Mouse (Mus musculus) B cell, adult 2 months (primary cell): ENCODE measurements around the gene Thra.
"Not testable (repeated sequence)": the region's sequence is repeated elsewhere in the genome, so short reads cannot be mapped to it uniquely, and the experiment has no call there.

Experiments
- DNase-seq, 2 experiments: peaks; one replicate each; pipeline ENCODE4 v3.0.0; 2022

The Thra gene

DNA sequence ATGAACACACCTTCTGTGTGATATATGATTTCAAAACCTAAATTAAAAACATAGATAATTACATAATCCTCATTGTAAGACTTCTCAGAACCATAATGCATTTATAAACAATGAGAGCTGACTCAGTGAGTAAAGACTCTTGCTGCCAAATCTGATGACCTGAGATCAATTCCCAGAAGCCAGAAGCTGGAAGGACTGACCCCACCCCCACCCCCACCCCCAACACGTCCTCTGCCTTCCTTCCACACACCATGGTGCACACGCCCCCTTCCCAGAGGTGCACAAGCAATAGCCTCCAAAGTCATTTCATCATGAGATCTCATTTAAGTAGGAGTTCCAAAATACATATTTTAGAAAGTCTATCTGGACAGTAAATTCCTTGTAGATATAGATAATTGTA, 19.7 kb upstream of the Thra start:
- no peak for DNase-seq

DNA sequence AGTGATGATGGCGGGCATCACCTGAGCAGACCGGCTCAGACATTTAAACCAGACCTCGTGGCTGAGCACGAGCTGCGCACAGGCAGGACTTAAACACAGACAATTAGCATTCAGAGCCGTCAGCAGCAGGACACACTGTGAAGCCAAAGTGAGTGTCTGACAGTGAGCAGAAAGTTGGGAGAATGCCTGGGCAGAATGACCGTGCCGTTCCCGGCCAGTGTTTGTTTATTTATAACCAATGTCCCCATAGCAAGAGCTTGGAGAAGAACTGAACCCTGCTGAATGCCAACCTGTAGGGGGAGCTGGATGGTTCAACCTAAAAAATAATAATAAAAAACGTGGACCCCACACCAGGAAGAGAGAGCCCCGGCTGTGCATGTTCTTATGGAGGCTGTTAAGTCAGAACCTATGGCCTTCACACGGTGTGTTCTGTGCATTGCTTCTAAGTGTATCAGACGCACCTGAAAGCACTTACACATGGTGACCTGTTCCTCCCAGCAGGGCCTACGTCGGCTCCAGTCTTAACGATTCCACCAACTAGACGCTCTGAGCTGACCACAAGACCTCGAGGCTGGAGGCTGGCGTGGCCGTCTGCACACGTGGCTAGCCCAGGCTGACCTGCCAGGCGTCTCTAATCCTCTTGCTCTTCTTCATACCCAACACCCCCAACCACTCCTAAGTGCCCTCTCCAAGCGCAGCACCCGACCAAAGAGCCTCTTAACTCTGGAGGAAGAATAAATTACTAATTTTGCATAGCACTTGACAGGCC, 18.8 kb upstream of the Thra start:
- DNase-seq = no peak

DNA sequence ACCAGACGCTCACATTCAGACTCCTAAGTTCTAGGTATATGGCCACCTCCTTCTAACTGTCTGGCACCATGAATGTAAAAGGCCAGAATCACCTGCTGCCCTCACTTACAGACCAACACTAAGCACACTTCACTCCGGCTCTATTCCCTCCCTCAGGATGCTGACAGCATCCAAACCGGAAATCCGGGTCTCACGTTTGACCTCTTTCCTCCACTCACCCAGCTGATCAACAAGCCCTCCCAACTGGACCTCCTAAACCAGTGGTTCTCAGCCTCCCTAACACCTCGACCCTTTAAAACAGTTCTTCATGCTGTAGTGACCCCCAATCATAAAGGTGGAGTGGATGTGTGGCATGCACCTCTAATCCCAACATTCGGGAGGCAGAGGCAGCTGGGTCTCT, 17.3 kb upstream of the Thra start:
- no peak for DNase-seq

DNA sequence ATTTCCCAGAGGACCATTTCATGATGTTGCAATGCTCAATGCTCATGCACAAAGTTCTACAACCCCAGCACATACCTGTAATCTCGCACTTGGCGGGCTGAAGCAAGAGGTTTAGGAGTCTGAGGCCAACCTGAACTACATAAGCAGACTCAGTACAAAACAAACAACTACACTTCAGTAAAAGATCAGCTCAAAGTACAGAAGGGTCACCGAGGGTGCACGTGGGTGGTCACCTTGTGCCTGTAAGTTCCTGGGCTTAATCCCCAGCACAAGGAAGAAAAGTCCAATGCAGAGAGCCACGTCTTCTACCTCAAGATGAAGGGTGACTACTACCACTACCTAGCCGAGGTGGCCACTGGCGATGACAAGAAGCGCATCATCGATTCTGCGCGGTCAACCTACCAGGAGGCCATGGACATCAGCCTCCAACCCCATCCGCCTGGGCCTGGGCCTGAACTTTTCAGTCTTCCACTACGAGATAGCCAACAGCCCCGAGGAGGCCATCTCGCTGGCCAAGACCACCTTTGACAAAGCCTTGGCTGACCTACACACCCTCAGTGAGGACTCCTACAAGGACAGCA, 14.4 kb upstream of the Thra start:
- no peak for DNase-seq

DNA sequence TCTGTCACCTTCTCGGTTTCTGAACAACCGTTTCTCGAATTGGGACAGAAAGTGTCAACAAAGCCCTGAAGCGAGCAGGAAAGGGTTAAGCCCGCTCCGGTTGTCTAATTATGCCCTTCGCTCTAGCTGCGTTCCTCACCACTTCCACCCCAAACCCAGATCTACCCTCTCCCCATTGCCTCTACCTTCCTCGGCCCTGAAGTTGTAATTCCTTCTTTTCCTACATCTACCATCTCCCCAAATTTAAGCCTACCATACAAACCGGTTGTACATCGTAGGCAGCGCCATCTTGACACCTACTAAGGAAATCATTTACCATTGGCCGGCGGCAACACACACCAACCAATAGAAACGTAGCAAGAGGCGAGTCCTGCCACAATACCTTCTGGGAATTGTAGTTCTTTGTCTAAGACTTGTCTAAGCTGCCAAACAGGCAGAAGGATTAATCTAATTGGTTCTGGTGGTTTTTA, 11.3 kb upstream of the Thra start, which contains the start of gene Med24:
Gene Med24, minus strand, starts transcription at position 317 of the 470 bp plus-strand sequence.
- peak; percentile 80 to 83 for DNase-seq

DNA sequence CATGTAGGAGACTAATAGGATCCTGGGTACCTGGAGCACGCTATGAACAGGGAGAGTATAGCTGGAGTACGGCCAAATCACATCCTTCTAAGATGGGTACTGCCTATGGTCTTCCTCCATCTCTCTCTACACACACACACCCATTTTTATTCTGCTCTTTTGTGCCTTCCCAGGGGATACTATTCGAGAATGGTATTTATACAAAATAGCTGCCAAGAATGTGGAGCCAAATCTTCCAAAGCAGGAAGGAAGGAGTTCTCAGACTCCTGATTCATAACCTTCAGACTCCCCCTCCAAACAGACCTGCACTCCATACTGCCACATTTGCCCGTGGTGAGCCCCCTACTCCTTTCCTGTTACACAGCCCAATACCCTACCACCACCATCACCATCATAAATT, 9.7 kb upstream of the Thra start:
- no peak for DNase-seq

DNA sequence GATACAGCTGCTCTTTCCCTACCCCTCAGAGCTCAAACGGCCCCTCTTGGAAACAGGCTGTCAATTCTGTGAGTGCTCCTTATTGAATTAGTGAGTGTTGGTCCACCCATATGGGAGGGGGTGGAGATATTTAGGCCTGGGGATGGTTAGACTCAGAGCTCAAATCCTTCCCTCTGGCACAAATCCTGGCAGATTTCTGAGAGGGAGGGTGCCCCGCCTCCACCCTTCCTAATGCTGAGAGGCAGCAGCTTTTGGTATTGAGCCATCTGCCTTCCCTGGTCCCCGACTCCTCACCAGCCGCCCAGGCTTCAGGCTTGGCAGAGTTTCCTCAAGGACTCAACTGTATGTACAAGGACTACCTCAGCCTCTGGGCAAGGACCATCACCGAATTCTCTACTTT, 9.3 kb upstream of the Thra start:
- no peak for DNase-seq

DNA sequence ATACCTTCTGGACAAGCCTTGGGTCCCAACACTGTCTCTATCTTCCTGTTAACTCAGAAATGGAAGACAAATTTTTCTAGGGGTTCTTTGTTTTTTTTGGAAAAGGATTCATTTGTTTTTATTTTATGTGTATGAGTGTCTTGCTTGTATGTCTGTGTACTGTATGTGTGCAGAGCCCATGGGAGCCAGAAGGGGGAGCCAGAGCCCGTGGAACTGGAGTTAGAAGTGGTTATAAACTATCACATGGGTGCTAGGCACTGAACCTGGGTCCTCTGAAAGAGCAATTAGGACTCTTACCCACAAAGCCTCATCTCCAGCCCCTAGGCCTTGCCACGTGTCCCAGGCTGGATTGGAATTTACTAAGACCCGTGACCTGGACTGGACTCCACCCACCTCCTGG, 6.4 kb upstream of the Thra start:
- peak; percentile 35 to 36 for DNase-seq

DNA sequence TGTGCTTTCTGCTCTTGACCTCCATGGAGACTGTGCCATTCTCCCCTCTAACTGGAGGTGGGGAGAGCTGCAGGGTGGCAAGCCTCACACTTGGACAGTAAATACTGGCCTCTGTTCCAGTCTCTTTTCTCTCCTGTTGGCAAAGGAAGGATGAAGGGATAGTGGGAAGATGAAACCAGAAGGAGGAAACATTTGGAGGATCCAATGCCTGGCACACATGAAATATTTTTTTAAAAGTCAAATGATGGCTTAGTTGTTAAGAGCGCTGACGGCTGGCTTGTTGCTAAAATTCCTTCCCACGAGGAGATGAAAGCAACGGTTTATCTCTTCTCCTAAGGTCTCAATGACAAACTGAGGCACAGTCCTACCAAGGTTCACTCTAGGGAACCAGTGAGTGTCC, 5.3 kb upstream of the Thra start:
- no peak for DNase-seq

DNA sequence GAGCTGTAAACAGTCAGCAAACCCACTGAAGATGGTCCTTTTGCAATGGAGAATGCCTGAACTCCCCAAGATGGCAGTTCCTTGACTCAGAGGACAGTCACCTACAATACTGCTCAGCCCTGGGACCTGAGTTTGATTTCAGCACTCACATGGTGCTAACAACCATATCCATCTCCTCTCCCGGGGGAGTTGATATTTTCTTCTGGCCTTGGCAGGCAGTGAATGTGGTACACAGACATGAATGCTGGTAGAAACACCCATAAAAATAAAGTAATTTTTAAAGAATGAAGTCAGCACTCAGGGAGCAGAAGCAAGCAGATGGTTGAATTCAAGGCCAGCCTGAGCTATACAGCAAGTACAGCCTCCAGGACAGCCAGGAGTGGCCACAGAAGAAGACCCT, 4.3 kb upstream of the Thra start:
- DNase-seq = no peak

DNA sequence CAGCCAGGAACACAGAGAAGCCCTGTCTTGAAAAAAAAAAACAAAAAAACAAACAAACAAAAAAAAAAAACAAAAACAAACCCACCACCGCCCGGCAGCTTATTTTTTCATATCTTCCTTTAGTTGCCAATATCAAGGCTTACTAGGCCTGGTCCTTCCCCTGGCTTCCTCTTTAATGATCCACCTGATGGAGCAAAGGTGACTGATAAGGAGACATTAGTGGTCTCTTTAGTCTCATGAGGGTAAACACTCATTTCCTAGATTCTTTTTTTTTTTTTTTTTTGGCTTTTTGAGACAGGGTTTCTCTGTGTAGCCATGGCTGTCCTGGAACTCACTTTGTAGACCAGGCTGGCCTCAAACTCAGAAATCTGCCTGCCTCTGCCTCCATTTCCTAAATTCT, 3.2 kb upstream of the Thra start:
- not testable (repeated sequence) for DNase-seq

DNA sequence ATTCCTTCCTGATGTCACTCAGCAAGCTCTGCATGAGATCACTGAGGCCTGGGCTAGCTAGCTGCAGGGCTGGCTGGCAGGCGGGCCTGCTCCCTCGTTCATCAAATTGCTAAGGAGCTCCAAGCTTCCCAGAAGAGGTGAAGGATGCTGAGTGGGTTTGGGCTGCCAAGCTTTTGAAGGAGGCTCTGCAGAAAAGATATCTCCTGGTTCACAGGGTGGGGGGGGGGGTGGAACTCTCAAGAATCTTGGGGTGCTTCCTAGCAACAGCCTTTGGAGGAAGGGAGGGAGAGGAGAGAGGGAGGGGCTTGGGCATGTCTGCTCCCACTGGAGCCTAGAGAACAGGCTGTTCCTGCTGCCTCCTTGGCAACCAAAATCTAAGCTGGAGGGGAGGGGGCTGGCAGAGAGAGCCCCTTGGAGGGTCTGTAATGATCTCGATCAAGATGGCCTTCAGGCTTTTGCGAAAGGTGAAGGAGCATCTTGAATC, 2.0 kb upstream of the Thra start:
- no peak for DNase-seq

DNA sequence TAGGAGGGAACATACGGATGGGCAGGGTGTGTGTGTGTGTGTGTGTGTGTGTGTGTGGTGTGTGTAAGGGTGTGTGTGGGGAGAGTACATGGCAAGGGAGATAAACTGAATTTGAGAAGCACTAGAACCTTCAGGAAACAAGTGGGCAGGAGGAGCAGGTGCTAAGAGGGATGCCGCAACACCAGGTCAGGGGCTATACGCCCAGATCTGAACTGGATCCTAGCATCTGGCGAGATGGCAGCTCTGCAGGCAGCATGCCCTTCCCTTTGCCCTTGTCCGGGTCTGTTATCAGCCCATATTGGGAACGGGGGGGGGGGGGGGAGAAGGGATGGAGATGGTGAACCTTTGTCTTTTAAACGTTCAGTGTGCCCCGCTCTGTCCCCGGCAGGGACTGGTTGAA, 1.5 kb upstream of the Thra start:
- DNase-seq = no peak

DNA sequence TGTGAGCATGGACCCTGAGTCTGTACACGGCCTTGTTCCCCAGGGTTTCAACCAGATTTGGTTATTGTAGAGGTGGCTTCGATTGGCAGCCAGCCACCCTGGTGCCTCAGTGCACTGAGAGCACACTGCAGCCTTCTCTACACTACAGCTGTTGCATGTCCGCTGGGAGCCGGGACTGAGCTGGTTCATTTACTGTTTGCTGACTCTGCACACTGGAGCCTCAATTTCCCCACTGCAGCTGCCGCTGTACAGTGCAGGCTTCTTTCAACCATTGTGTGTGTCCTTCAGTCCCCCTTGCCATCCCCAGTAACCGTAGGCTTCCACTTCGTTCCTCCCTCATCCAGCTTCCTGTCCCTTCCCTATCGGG, 429 bp upstream of the Thra start:
- no peak for DNase-seq

DNA sequence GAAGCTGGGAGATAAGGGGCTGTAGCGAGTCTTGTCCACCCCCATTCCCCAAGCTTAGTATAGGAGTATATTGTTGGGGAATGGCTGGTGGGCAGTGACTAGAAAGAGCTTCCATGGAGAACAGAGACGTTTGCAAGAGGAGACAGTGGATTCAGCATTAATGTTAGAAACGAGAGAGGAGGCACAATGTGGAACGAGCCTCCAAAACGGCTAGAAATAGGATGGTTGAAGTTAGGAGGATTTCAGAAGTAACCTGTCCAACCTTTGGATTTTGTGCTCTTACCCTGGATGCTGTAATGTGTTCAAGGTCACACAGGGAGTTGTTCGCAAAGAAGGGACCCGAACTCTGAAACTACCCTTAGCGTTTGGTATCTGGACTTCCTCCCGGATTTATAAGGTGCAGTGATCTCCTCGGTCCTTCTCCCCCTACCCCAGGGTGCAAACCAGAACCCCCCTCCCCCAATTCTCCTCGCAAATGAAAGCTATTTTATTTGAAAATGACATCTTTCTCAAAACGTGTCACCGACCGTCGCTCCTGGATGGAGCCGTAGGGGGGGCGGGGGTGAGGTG, 698 bp downstream of the Thra start:
- DNase-seq = peak in 1 of 2 experiments; percentile 12

DNA sequence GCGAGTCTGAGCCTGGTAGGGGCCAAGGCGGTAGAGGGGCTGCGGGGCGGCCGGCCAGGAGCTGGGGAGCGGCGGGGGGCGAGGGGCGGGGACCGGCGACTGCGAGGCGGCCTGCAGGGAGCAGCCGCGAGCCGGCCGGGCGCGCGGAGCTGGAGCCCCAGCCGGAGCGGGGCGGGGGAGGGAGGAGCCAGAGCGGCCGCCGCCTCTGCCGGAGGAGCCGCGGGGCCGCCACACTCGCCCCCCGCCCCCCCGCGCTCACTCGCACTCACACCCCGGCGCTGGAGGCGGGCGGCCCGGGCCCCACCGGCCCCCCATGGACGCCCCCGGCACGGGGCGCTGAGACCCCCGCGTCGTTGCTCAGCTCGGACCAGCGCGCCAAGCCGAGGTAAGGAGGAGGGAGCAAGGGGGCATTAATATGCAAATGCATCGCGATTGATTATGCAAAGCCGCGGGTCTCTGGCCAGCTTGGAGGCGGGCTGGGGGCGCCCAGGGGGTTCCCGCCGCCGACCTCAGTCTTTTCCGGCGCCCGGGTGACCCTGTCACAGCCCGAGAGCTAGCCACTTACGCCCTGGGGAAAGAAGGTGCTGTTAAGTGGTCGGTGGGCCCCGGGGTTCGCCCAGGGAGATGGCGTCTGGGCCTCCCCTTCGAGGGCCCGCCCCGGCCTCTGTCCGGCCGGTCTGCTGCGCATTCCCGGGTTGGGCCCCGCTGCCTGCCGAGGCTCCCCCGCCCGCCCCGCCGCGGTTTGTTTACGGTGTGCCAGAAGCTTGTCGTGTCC, 1.4 kb downstream of the Thra start:
- peak; percentile 80 to 83 for DNase-seq

DNA sequence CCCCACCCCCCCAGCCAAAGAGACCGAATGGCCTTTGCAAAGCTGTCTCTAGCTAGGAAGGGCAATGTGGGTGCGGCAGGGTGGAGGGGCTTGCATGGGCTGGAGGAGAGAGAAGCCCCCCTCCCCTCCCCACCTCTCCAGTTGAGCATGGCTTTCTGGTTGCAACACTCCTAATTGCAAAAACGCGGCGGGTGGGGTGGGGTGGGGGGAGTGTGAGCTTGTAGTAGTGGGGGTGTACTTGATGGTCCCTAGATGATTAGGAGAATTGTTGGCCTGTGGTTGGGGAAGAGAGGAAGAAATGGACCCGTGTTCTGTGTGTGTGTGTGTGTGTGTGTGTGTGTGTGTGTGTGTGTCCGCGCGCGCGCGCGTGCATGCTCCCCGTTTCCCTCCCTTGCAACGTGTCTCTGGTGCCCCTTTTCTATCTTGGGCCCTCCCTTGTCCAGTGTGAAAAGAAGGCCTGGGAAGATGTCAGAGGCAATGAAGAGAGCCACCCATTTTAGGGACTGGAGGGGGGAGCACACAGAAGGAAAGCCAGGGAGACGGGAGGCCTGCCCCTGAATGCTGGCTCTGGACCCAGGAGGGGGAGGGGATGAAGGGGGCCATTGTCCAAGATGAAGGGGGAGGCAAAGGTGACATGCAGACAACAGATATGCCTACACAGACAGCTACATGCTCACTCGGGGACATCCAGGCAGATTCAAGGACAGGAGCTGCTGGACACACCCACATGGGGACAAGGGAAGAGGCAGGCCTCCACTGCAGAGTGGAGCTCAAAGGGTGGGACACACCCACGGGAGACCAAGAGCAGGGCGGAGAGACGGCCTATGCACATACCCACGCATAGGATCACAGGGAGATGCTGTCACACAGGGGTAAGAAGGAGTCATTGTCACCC, 2.2 kb downstream of the Thra start:
- DNase-seq = peak in 1 of 2 experiments; percentile 15

DNA sequence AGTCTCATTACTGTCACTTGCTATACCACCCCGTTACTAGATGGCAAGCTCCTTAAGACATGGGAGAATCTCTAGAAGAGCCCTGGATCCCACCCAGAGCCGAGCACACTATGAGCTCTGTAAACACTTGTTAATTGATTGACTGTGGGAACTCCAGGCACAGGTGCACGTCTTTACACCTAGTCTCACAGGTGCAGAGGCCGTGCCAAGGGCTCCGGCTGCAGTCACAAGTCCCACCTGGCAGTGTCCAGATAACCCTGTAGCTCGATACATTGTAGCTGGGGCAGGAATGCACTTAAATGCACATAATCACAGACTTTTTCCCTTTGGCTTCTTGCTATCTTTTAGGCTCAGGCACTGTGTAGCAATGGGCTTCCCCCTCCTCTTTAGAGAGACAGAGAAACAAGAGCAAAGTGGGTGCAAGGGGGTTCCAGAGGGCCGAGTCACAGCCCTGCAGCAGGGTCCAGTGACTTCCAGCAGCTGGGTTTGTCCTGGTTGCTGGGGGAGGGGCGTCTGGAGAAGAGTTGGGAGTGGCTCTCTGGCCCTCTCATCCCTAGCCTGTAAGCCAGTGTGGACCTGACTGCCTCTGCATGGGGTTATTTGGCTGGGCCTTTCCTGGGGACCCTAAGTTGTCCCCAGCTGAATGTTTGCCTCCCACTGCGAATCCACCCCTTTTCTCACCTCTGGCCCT, 3.4 kb downstream of the Thra start:
- DNase-seq = no peak

DNA sequence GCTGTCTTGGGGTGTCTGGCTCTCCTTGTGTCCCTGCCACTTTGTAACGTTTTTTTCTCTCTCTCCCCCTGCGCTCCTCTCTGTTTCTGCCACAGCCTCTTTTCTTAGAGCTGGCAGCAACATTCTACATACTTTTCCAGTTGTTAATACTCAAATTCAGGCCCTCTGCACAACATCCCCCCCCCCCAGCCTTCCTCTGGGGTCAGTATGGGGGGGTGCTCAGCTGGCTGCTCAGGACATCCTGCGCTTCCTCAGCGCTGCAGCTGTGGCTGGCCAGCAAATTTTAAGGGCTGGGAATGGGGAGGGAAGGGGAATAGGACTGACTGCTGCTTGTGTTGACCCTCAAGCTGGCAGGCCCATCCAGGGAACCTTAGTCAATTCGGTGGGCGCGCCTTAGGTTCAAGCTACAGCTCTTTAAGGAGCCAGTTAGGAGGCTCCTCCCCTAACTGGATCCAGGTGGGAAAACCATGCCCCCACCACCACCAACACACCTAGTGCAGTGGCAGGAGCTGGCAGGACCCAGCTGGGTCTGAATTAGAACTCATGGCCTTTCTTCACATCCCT, 4.1 kb downstream of the Thra start:
- DNase-seq = no peak

DNA sequence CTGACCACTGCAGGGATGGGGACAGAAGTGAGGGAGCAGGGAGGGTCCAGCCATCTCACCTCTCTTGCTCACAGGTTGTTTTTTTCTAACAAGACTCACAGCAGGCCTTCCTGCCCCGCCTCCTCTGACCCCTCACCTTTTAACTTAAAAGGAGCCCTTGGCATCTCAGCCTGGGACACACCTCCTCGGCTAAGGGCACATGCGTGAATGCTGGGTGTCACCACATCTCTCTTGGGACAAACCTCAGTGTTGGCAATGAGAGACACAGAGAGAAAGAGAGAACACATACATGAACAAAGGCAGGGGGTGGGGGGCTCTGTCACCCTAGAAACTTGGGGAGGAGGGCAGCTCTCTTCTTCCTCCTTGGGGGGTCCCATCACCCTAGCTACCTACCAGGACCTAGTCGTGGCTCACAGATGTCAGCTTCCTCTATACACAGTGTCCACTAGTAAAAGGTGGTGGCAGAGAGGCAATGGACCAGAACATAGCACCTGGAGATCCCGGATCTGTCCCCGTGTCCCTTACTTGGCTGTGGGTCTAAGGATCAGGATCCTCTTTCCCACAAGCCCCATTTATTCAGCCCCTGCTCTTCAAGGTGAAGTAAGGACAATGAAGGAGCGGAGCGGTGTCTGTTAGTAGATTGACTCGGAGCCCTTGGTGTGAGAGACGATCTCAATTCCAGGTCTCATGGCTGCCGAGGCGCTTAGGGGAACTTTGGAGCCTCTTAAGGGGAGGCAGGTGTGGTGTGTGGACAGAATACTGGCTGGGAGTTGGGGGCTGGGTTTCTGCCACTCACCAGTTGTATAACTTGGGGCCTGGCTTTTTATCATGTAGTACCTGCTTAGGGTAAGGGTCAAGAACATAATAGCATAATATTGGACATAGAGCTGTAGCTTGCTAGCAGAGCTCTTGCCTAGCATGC, 5.8 kb downstream of the Thra start:
- peak in 1 of 2 experiments; percentile 32 for DNase-seq
